In genomic region chr9:110205526-110206404, GRCm38 (mm10) we compare ENCODE assay signal across 10 mouse cellular contexts. TPM values are rescaled to one million over a fixed set of nuclear protein-coding genes. Genes with fewer than 3 reads are reported as not detected.
DNase-seq lines count a peak whose midpoint lies in the region; TF ChIP-seq lines count a peak whose summit lies in the region.
"Had no signal": no experiment of that assay in that cellular context is flagged by ENCODE, and none has a peak within 500 bp of the region (broad histone marks: within the 10 kb centered on the region; RNA-seq: fewer than 3 reads in every experiment).

No protein-coding gene starts in this region.

- no peak for TF ChIP-seq CTCF in gastrocnemius, adult 2 months (IDR thresholded peaks at IDR 0.05)

- H3K36me3 ChIP-seq in ES-E14 (ENCODE audit: control insufficient read depth, insufficient read depth, low read length, poor library complexity, severe bottlenecking) = peaks cover 18% of the 10 kb centered on the region
- H3K36me3 ChIP-seq in hindbrain, embryonic 10.5 days = peaks cover 100% of the 10 kb centered on the region

- H3K27ac ChIP-seq in ES-E14 (ENCODE audit: insufficient read depth, low read depth, low read length, poor library complexity, severe bottlenecking) = peak overlapping the region; percentile 69; the same call in 1 of the 2 replicates
- peak overlapping the region; percentile 79 for H3K27ac ChIP-seq in hindbrain, embryonic 10.5 days
- H3K27ac ChIP-seq in gastrocnemius, adult 2 months = no peak overlapping the region

- peaks cover 0 to 10% of the 10 kb centered on the region in 2 experiments; a peak in 2 of 4 replicates for H3K4me1 ChIP-seq in ES-E14 (ENCODE audit: control insufficient read depth in 2 of 2, insufficient read depth in 2 of 2, low read length in 2 of 2, poor library complexity in 1 of 2)
- peaks cover 22% of the 10 kb centered on the region for H3K4me1 ChIP-seq in hindbrain, embryonic 10.5 days (replicated peaks)

- intact Hi-C loops in left cerebral cortex, postnatal 4 days (cut with DNase I) = no loop called here
- intact Hi-C loops in gastrocnemius, adult 2 months (cut with DNase I) = no loop called here

- H3K9me3 ChIP-seq in ES-E14 (ENCODE audit: control insufficient read depth, insufficient read depth, low read depth, low read length) = no peaks in the 10 kb centered on the region
- H3K9me3 ChIP-seq in hindbrain, embryonic 10.5 days = no peaks in the 10 kb centered on the region

- DNase-seq in ES-E14 (ENCODE audit: low read depth, low spot score) (peak; percentile 86), liver (no peak)
- peak; percentile 84 for DNase-seq in embryo, embryonic 10 days (ENCODE audit: low spot score)
- DNase-seq in hindbrain, embryonic 10.5 days (ENCODE audit: low spot score) = peak; percentile 68
- DNase-seq in left cerebral cortex, postnatal 4 days = peak; percentile 50
- peak; percentile 53 to 74 for DNase-seq in right cerebral cortex, adult 2 months (ENCODE audit: low spot score in 2 of 2)
- DNase-seq in gastrocnemius, adult 2 months = no peak
- DNase-seq in testis, postnatal 10 days (ENCODE audit: low spot score) = no peak
- DNase-seq: lung, embryonic 14.5 days had no signal

- in situ Hi-C loops in ES-E14 (cut with MboI; ENCODE audit: low sequenced_read_pairs in 2 of 2, unreplicated experiment in 2 of 2) = no loop called here

- no peak overlapping the region for H3K4me3 ChIP-seq in ES-E14 (ENCODE audit: insufficient read depth in 1 of 2, low read depth in 1 of 2, low read length in 2 of 2, poor library complexity in 1 of 2, severe bottlenecking in 1 of 2)
- H3K4me3 ChIP-seq in hindbrain, embryonic 10.5 days = no peak overlapping the region
- no peak overlapping the region for H3K4me3 ChIP-seq in gastrocnemius, adult 2 months

- H3K27me3 ChIP-seq in hindbrain, embryonic 10.5 days (ENCODE audit: insufficient read depth, poor library complexity, severe bottlenecking) = no peaks in the 10 kb centered on the region
- H3K27me3 ChIP-seq: Patski had no signal

- 24% methylated on average over 15 of the region's 15 CpGs for WGBS in hindbrain, embryonic 10.5 days

- H3K9ac ChIP-seq in ES-E14 (ENCODE audit: insufficient read depth, low read depth, low read length, poor library complexity, severe bottlenecking) = no peak overlapping the region
- H3K9ac ChIP-seq: lung, embryonic 14.5 days had no signal

TF ChIP-seq in ES-E14, 5 proteins besides CTCF, POLR2A, EP300 and RAD21:
- TF ChIP-seq CHD2 (IDR thresholded peaks at IDR 0.05; ENCODE audit: low read depth, low read length) (no peak), ZC3H11A (IDR thresholded peaks at IDR 0.05; ENCODE audit: borderline replicate concordance, low read depth, low read length) (no peak), MAFK (IDR thresholded peaks at IDR 0.05; ENCODE audit: insufficient read depth, low read depth, low read length) (no peak), HCFC1 (IDR thresholded peaks at IDR 0.05; ENCODE audit: borderline replicate concordance, insufficient read depth, low read length) (no peak), ZNF384 (IDR thresholded peaks at IDR 0.05; ENCODE audit: low read depth, low read length) (no peak)

RNA-seq across cellular contexts. Expression of gene Cspg5, which starts 37.8 kb away (rescaled TPM):
- 3.3 and 8.4 TPM in 2 replicates for total RNA-seq in ES-E14 (2012; rRNA removed)
- polyA plus RNA-seq in hindbrain, embryonic 10.5 days (2016; fragmentation: Nextera tagmentation; extraction: Ambion mirVana) = 7.0 and 15.1 TPM in 2 replicates
- 100 to 1,000 TPM; 420 to 463 TPM for total RNA-seq in left cerebral cortex, postnatal 4 days (2021)
- total RNA-seq in gastrocnemius, adult 2 months (2021) = under 1 TPM in 1 of 2 experiments, not detected in 1; 0.25 TPM

Comparison
In these comparisons a context has a peak if more than half of its experiments do, and no peak if none do; other contexts are left out.
1. DNase-seq: peak in ES-E14 (single experiment), embryo, embryonic 10 days (single experiment), hindbrain, embryonic 10.5 days (single experiment), left cerebral cortex, postnatal 4 days (single experiment) and right cerebral cortex, adult 2 months (2 of 2); none in gastrocnemius, adult 2 months (single experiment), testis, postnatal 10 days (single experiment) and liver (single experiment).
2. RNA of gene Cspg5, which starts 37.8 kb away (total RNA-seq): 420 to 463 TPM in left cerebral cortex, postnatal 4 days; 3.3 to 8.4 TPM in ES-E14 and 0.25 TPM in gastrocnemius, adult 2 months; every median in the first group is over 10 times any median in the second.